In the genomic region with DNA sequence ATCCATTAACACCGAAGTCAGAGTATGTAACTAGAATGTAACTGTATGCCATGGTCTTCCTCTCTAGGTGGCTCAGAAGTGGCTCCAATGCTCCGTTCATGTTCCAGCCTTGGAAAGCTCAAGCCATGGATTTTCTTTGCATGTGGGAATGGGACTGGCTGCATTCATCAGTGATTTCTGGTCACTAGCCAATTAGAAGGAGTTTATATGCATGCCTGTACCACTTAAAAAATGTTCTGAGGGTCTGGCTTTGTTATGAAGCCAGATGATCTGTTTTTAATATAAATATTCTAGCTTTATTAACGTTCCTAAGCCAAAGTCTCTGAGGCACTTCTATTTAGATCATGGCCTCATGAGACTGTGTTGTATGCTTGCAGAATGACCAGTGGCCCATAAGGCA, we compare ENCODE assay signal across 27 mouse cellular contexts.
"Had no signal": no experiment of that assay in that cellular context is flagged by ENCODE, and none has a peak within 500 bp of the region (broad histone marks: within the 10 kb centered on the region; RNA-seq: fewer than 3 reads in every experiment).

No protein-coding gene starts in this region.

- H3K27me3 ChIP-seq: heart, embryonic 13.5 days; heart, embryonic 15.5 days; hindbrain, embryonic 15.5 days; liver, embryonic 13.5 days; liver, embryonic 15.5 days had no signal

- H3K36me3 ChIP-seq: heart, embryonic 13.5 days; heart, embryonic 15.5 days; hindbrain, embryonic 13.5 days; hindbrain, embryonic 15.5 days; kidney, embryonic 15.5 days; limb, embryonic 12.5 days; liver, embryonic 13.5 days; liver, embryonic 15.5 days had no signal

- H3K9me3 ChIP-seq: heart, embryonic 13.5 days; heart, embryonic 15.5 days; hindbrain, embryonic 13.5 days; hindbrain, embryonic 15.5 days; kidney, embryonic 15.5 days; limb, embryonic 12.5 days; liver, embryonic 13.5 days; liver, embryonic 15.5 days had no signal

- H3K27ac ChIP-seq: heart, embryonic 13.5 days; heart, embryonic 15.5 days; hindbrain, embryonic 13.5 days; hindbrain, embryonic 15.5 days; hindbrain, postnatal 0 days; kidney, embryonic 15.5 days; kidney, postnatal 0 days; limb, embryonic 12.5 days; liver, embryonic 13.5 days; liver, embryonic 15.5 days had no signal

- H3K4me1 ChIP-seq: hindbrain, embryonic 15.5 days; kidney, embryonic 15.5 days; limb, embryonic 12.5 days; liver, embryonic 13.5 days; liver, embryonic 15.5 days had no signal

- ATAC-seq: hindbrain, postnatal 0 days; intestine, embryonic 16.5 days had no signal

- H3K9ac ChIP-seq: heart, embryonic 13.5 days; heart, embryonic 15.5 days; hindbrain, embryonic 13.5 days; hindbrain, embryonic 15.5 days; kidney, embryonic 15.5 days; limb, embryonic 12.5 days; liver, embryonic 13.5 days; liver, embryonic 15.5 days had no signal

- H3K4me3 ChIP-seq: heart, embryonic 13.5 days; heart, embryonic 15.5 days; hindbrain, embryonic 13.5 days; hindbrain, embryonic 15.5 days; kidney, embryonic 15.5 days; limb, embryonic 12.5 days; liver, embryonic 13.5 days; liver, embryonic 15.5 days had no signal

- H3K4me2 ChIP-seq: heart, embryonic 11.5 days; heart, embryonic 13.5 days; heart, embryonic 15.5 days; hindbrain, embryonic 13.5 days; hindbrain, embryonic 15.5 days; kidney, embryonic 15.5 days; limb, embryonic 12.5 days; liver, embryonic 11.5 days; liver, embryonic 13.5 days; liver, embryonic 15.5 days had no signal

- DNase-seq: gastrocnemius, postnatal 14 days; gastrocnemius, postnatal 36 days; heart, adult 18-20 months; heart, postnatal 14 days; heart, postnatal 36 days; kidney, adult 11 months; kidney, adult 2 months; kidney, adult 9 months; kidney, postnatal 14 days; kidney, postnatal 36 days; layer of hippocampus, adult 9-11 months; layer of hippocampus, postnatal 36 days; left cerebral cortex, postnatal 4 days; liver; liver, embryonic 13.5 days had no signal
